Mouse (Mus musculus): ENCODE data around the gene Mpv17. TPM values are rescaled to one million over a fixed set of nuclear protein-coding genes. Genes with fewer than 3 reads are reported as not detected.

The Mpv17 gene
- polyA plus RNA-seq, 1 experiment from 2014 or later = 70.1 TPM

DNA sequence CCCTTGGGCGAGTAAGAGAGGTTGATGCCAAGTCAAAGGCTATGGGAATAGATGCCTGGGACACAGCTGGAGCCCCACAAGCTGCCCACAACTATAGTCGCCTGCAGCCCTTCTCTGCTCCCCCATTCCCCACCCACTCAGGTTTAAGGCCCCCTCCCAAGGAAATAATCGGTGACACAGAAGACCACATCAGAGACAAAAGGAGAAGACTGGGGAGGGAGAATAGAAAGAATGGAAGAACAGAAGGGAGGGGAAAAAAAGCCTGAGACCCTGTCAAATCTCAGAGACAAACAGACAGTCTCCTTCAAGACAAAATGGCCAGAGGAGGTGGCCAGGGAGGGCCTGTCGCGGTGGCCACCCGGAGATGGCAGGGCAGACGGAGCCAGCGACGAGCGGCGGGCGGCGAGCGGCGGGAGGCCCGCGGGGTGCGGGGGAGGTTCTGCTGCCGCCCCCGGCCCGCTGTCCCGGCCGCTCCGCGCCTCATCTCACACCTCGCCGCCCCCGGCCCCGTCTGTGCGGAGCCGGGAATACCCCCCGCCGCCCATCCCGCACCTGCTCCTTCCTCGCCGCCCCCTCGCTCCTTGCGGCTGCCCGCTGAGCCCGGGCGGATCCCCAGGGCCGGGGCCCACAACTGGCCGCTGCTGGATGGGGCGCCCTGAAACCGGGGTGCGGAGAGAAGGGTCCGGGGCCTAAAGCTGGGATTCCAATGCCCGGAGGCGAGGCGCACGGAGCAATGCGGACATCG lies 61.6 kb downstream of the Mpv17 start:
- Histone ChIP-seq H3K4me1 (peaks cover 33% of the 10 kb centered on the region), H3K4me3 (peak overlapping the region; percentile 50), H3K9me3 (no peaks in the 10 kb centered on the region), H3K27me3 (replicated peaks; ENCODE audit: low read depth, poor library complexity, severe bottlenecking) (peaks cover 100% of the 10 kb centered on the region), H3K36me3 (replicated peaks) (no peaks in the 10 kb centered on the region), H3K27ac (replicated peaks) (no peak overlapping the region; the same call in 1 of the 2 replicates)
- DNase-seq (ENCODE audit: low spot score) = peak; percentile 25
- 2% methylated on average over 53 of the region's 53 CpGs for WGBS

Other genes with a start within 250 kb of the Mpv17 start
- gene Ost4, start 246.5 kb downstream of the Mpv17 start, polyA plus RNA-seq (2016; fragmentation: Nextera tagmentation; extraction: Ambion mirVana) = 399 and 407 TPM in 2 replicates
- gene Emilin1, start 240.8 kb downstream of the Mpv17 start, polyA plus RNA-seq (2016; fragmentation: Nextera tagmentation; extraction: Ambion mirVana) = 158 and 162 TPM in 2 replicates
- 8.1 and 9.9 TPM in 2 replicates for gene Khk, start 232.8 kb downstream of the Mpv17 start, polyA plus RNA-seq (2016; fragmentation: Nextera tagmentation; extraction: Ambion mirVana)
- gene Cgref1, start 208.7 kb downstream of the Mpv17 start, polyA plus RNA-seq (2016; fragmentation: Nextera tagmentation; extraction: Ambion mirVana) = 2.2 and 3.2 TPM in 2 replicates
- gene Preb, start 193.9 kb downstream of the Mpv17 start, polyA plus RNA-seq (2016; fragmentation: Nextera tagmentation; extraction: Ambion mirVana) = 142 and 150 TPM in 2 replicates
- not detected in 2 replicates for gene Tcf23, start 185.6 kb downstream of the Mpv17 start, polyA plus RNA-seq (2016; fragmentation: Nextera tagmentation; extraction: Ambion mirVana)
- gene Atraid, start 105.9 kb downstream of the Mpv17 start, polyA plus RNA-seq (2016; fragmentation: Nextera tagmentation; extraction: Ambion mirVana) = 60.2 and 64.8 TPM in 2 replicates
- gene Slc5a6, start 105.3 kb downstream of the Mpv17 start, polyA plus RNA-seq (2016; fragmentation: Nextera tagmentation; extraction: Ambion mirVana) = 9.9 and 12.2 TPM in 2 replicates
- 64.6 and 71.3 TPM in 2 replicates for gene Cad, start 99.5 kb downstream of the Mpv17 start, polyA plus RNA-seq (2016; fragmentation: Nextera tagmentation; extraction: Ambion mirVana)
- gene Dnajc5g, start 48.0 kb downstream of the Mpv17 start, polyA plus RNA-seq (2016; fragmentation: Nextera tagmentation; extraction: Ambion mirVana) = not detected in 2 replicates
- gene Slc30a3, start 46.0 kb downstream of the Mpv17 start, polyA plus RNA-seq (2016; fragmentation: Nextera tagmentation; extraction: Ambion mirVana) = 0.59 and 0.85 TPM in 2 replicates
- gene Trim54, start 37.5 kb downstream of the Mpv17 start, polyA plus RNA-seq (2016; fragmentation: Nextera tagmentation; extraction: Ambion mirVana) = not detected in 2 replicates
- gene Ucn, start 15.4 kb downstream of the Mpv17 start, polyA plus RNA-seq (2016; fragmentation: Nextera tagmentation; extraction: Ambion mirVana) = not detected in 2 replicates
- 1.5 TPM in 2 replicates for gene Gm29609, start 25.7 kb upstream of the Mpv17 start, polyA plus RNA-seq (2016; fragmentation: Nextera tagmentation; extraction: Ambion mirVana)
- gene Gtf3c2, start 25.9 kb upstream of the Mpv17 start, polyA plus RNA-seq (2016; fragmentation: Nextera tagmentation; extraction: Ambion mirVana) = 123 and 124 TPM in 2 replicates
- 125 and 127 TPM in 2 replicates for gene Snx17, start 39.0 kb upstream of the Mpv17 start, polyA plus RNA-seq (2016; fragmentation: Nextera tagmentation; extraction: Ambion mirVana)
- 81.4 and 91.1 TPM in 2 replicates for gene Eif2b4, start 39.2 kb upstream of the Mpv17 start, polyA plus RNA-seq (2016; fragmentation: Nextera tagmentation; extraction: Ambion mirVana)
- 11.4 and 12.3 TPM in 2 replicates for gene Zfp513, start 48.1 kb upstream of the Mpv17 start, polyA plus RNA-seq (2016; fragmentation: Nextera tagmentation; extraction: Ambion mirVana)
- 185 and 197 TPM in 2 replicates for gene Ppm1g, start 66.4 kb upstream of the Mpv17 start, polyA plus RNA-seq (2016; fragmentation: Nextera tagmentation; extraction: Ambion mirVana)
- 140 and 143 TPM in 2 replicates for gene Nrbp1, start 86.6 kb upstream of the Mpv17 start, polyA plus RNA-seq (2016; fragmentation: Nextera tagmentation; extraction: Ambion mirVana)
- 0.40 TPM in 1 of 2 replicates, not detected in the other for gene Gm9970, start 87.0 kb upstream of the Mpv17 start, polyA plus RNA-seq (2016; fragmentation: Nextera tagmentation; extraction: Ambion mirVana)
- gene Krtcap3, start 97.4 kb upstream of the Mpv17 start, polyA plus RNA-seq (2016; fragmentation: Nextera tagmentation; extraction: Ambion mirVana) = 16.8 and 21.2 TPM in 2 replicates
- gene Ift172, start 136.9 kb upstream of the Mpv17 start, polyA plus RNA-seq (2016; fragmentation: Nextera tagmentation; extraction: Ambion mirVana) = 37.3 and 39.2 TPM in 2 replicates
- 54.6 and 57.1 TPM in 2 replicates for gene Fndc4, start 141.8 kb upstream of the Mpv17 start, polyA plus RNA-seq (2016; fragmentation: Nextera tagmentation; extraction: Ambion mirVana)
- 0.19 and 0.29 TPM in 2 replicates for gene Gckr, start 143.2 kb upstream of the Mpv17 start, polyA plus RNA-seq (2016; fragmentation: Nextera tagmentation; extraction: Ambion mirVana)